16 mouse cellular contexts compared by ENCODE assay signal in genomic region chr3:32684631-32685030, GRCm38 (mm10).
"Had no signal": no experiment of that assay in that cellular context is flagged by ENCODE, and none has a peak within 500 bp of the region (broad histone marks: within the 10 kb centered on the region; RNA-seq: fewer than 3 reads in every experiment).

No protein-coding gene starts in this region.

- H3K9ac ChIP-seq: lung, embryonic 15.5 days; midbrain, embryonic 13.5 days; midbrain, embryonic 15.5 days; neural tube, embryonic 12.5 days; stomach, embryonic 15.5 days had no signal

- H3K27ac ChIP-seq: lung, embryonic 15.5 days; macrophage; midbrain, embryonic 13.5 days; midbrain, embryonic 15.5 days; neural tube, embryonic 12.5 days; stomach, embryonic 15.5 days; stomach, postnatal 0 days had no signal

- H3K4me3 ChIP-seq: lung, embryonic 15.5 days; megakaryocyte, embryonic 14.5 days; midbrain, embryonic 13.5 days; midbrain, embryonic 15.5 days; neural tube, embryonic 12.5 days; stomach, embryonic 15.5 days had no signal

- H3K4me1 ChIP-seq: lung, embryonic 15.5 days; midbrain, embryonic 13.5 days; midbrain, embryonic 15.5 days; neural tube, embryonic 12.5 days; stomach, embryonic 15.5 days had no signal

- H3K36me3 ChIP-seq: lung, embryonic 15.5 days; midbrain, embryonic 13.5 days; midbrain, embryonic 15.5 days; neural tube, embryonic 12.5 days; stomach, embryonic 15.5 days had no signal

- H3K4me2 ChIP-seq: lung, embryonic 15.5 days; midbrain, embryonic 11.5 days; midbrain, embryonic 13.5 days; midbrain, embryonic 15.5 days; neural tube, embryonic 12.5 days; stomach, embryonic 15.5 days had no signal

- DNase-seq: lung, postnatal 14 days; lung, postnatal 36 days; right cerebral cortex, postnatal 14 days; thymus, adult 2 months; thymus, postnatal 25 days; thymus, postnatal 4 days had no signal

- H3K27me3 ChIP-seq: lung, embryonic 15.5 days; midbrain, embryonic 13.5 days; midbrain, embryonic 15.5 days; neural tube, embryonic 12.5 days; stomach, embryonic 15.5 days had no signal

- ATAC-seq: lung, postnatal 0 days; midbrain, embryonic 13.5 days; midbrain, embryonic 15.5 days had no signal

- H3K9me3 ChIP-seq: lung, embryonic 15.5 days; megakaryocyte, embryonic 14.5 days; midbrain, embryonic 13.5 days; midbrain, embryonic 15.5 days; neural tube, embryonic 12.5 days; stomach, embryonic 15.5 days had no signal
